Mouse (Mus musculus): ENCODE measurements around the gene Foxk1. TPM values are rescaled to one million over a fixed set of nuclear protein-coding genes. Genes with fewer than 3 reads are reported as not detected.
A peak's percentile ranks its signal among the peaks of the same experiment; 100 is the strongest.

Foxk1 gene
- total and polyA plus RNA-seq, 2 experiments = 3.0 to 7.6 TPM

GRCm38 (mm10) chr5:142461942-142462640 is 60.8 kb downstream of the Foxk1 start:
- DNase-seq (ENCODE audit: extremely low read depth, low read depth, low spot score) = no peak
- H3K27me3 ChIP-seq (ENCODE audit: control insufficient read depth, insufficient read depth, low read length) = no peaks in the 10 kb centered on the region
- no peak overlapping the region for H3K4me3 ChIP-seq (ENCODE audit: insufficient read depth, low read depth, low read length)
- no peak overlapping the region for H3K27ac ChIP-seq (replicated peaks; ENCODE audit: insufficient read depth, low read depth, low read length)
- no peak overlapping the region for H3K9ac ChIP-seq (ENCODE audit: low read depth, low read length)
- H3K79me2 ChIP-seq (ENCODE audit: control insufficient read depth, insufficient read depth, low read length) = no peaks in the 10 kb centered on the region
- peaks cover 10% of the 10 kb centered on the region for H3K4me1 ChIP-seq (ENCODE audit: control insufficient read depth, insufficient read depth, low read length)
- TF ChIP-seq CTCF (IDR thresholded peaks at IDR 0.05; ENCODE audit: low read depth, low read length) = no peak
- TF ChIP-seq POLR2A (IDR thresholded peaks at IDR 0.05; ENCODE audit: extremely low read depth, insufficient read depth, low read length) = no peak
- 96% methylated on average over 7 of the region's 7 CpGs for WGBS
- H3K36me3 ChIP-seq (ENCODE audit: control insufficient read depth, insufficient read depth, low read length) = peaks cover 4% of the 10 kb centered on the region

DNA sequence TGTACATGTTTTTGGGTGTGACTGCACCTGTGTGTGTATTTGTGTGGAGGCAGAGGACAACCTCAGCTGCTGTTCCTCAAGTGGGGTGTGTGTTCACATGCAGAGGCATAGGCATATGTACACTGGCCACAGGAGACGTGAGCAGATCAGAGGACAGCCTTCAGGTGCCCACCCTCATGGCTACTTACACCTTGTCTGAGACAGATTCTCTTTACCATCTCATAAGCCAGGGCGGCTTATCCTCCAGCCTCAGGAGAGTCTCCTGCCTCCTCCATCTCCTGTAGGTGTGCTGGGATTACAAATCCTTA is 61.3 kb downstream of the Foxk1 start:
- H3K4me3 ChIP-seq (ENCODE audit: insufficient read depth, low read depth, low read length) = no peak overlapping the region
- WGBS = 91% methylated on average over 2 of the region's 2 CpGs
- no peak overlapping the region for H3K9ac ChIP-seq (ENCODE audit: low read depth, low read length)
- no peak overlapping the region for H3K27ac ChIP-seq (replicated peaks; ENCODE audit: insufficient read depth, low read depth, low read length)
- H3K27me3 ChIP-seq (ENCODE audit: control insufficient read depth, insufficient read depth, low read length) = no peaks in the 10 kb centered on the region
- no peaks in the 10 kb centered on the region for H3K79me2 ChIP-seq (ENCODE audit: control insufficient read depth, insufficient read depth, low read length)
- TF ChIP-seq POLR2A (IDR thresholded peaks at IDR 0.05; ENCODE audit: extremely low read depth, insufficient read depth, low read length) = no peak
- peaks cover 2% of the 10 kb centered on the region; the same call in 1 of the 2 replicates for H3K36me3 ChIP-seq (ENCODE audit: control insufficient read depth, insufficient read depth, low read length)
- no peak for DNase-seq (ENCODE audit: extremely low read depth, low read depth, low spot score)
- peaks cover 10% of the 10 kb centered on the region for H3K4me1 ChIP-seq (ENCODE audit: control insufficient read depth, insufficient read depth, low read length)

DNA sequence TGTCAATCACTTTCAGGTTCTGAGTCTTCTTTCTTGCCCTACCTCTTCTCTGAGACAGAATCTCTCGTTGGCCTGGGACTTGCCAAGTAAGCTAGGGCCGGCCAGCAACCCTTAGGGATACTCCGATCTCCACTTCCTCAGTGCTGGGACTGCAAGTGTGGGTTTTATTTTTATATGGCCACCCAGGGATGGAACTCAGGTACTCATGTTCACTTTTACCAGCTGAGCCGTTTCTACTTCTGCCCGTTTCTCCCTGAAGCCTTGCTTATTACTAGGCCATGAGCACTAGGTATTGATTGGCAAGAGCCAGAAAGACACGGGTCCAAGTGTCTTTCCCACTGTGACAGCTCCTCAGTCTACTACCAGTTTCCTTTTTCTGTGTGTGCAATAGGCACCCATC is 61.7 kb downstream of the Foxk1 start:
- Histone ChIP-seq H3K27ac (replicated peaks; ENCODE audit: insufficient read depth, low read depth, low read length) (peak overlapping the region; percentile 64), H3K9ac (ENCODE audit: low read depth, low read length) (no peak overlapping the region), H3K36me3 (ENCODE audit: control insufficient read depth, insufficient read depth, low read length) (peaks cover 2% of the 10 kb centered on the region; the same call in 1 of the 2 replicates), H3K4me1 (ENCODE audit: control insufficient read depth, insufficient read depth, low read length) (peaks cover 10% of the 10 kb centered on the region), H3K79me2 (ENCODE audit: control insufficient read depth, insufficient read depth, low read length) (no peaks in the 10 kb centered on the region), H3K27me3 (ENCODE audit: control insufficient read depth, insufficient read depth, low read length) (no peaks in the 10 kb centered on the region), H3K4me3 (ENCODE audit: insufficient read depth, low read depth, low read length) (no peak overlapping the region)
- no peak for DNase-seq (ENCODE audit: extremely low read depth, low read depth, low spot score)
- 75% methylated on average over 6 of the region's 6 CpGs for WGBS
- TF ChIP-seq CTCF (IDR thresholded peaks at IDR 0.05; ENCODE audit: low read depth, low read length) (no peak), POLR2A (IDR thresholded peaks at IDR 0.05; ENCODE audit: extremely low read depth, insufficient read depth, low read length) (no peak)

- Histone ChIP-seq H3K27ac (replicated peaks; ENCODE audit: insufficient read depth, low read depth, low read length) (peak within 1 kb of the TSS; percentile 64), H3K4me1 (ENCODE audit: control insufficient read depth, insufficient read depth, low read length) (peaks cover 10% of the 10 kb centered on the region), H3K9ac (ENCODE audit: low read depth, low read length) (peak within 1 kb of the TSS; percentile 88), H3K27me3 (ENCODE audit: control insufficient read depth, insufficient read depth, low read length) (no peaks in the 10 kb centered on the region), H3K36me3 (ENCODE audit: control insufficient read depth, insufficient read depth, low read length) (peaks cover 2% of the 10 kb centered on the region), H3K79me2 (ENCODE audit: control insufficient read depth, insufficient read depth, low read length) (no peaks in the 10 kb centered on the region), H3K4me3 (ENCODE audit: insufficient read depth, low read depth, low read length) (peak within 1 kb of the TSS; percentile 82)
- WGBS = 1% methylated on average over 60 of the region's 60 CpGs
- no peak for TF ChIP-seq CTCF (IDR thresholded peaks at IDR 0.05; ENCODE audit: low read depth, low read length)
- TF ChIP-seq POLR2A (IDR thresholded peaks at IDR 0.05; ENCODE audit: extremely low read depth, insufficient read depth, low read length) = peak; percentile 70; the same call in 1 of the 2 replicates
- DNase-seq (ENCODE audit: extremely low read depth, low read depth, low spot score) = peak; percentile 93
These were observed 62.5 kb downstream of the Foxk1 start, which contains the start of gene Ap5z1 for GRCm38 (mm10) chr5:142463461-142464454. Ap5z1 (plus strand) TSS chr5:142463944.

DNA sequence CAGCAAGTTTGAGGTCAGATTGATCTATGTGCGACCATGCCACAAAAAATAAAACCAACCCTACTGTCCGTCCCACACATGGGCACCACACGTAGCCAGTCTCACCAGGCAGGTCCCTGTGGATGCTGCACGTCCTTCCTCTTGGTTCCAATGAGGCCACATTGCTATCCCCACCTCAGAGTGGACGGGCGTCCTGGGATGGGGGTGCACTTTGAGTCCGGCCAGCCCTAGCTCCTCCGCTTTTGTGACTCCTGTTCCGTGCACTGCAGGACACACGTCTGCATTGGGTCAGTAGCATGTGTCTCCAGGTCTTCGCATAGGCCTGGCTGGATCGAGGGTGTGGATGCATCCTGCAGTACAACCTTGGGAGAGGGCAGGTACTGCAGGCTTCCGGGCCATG is 67.1 kb downstream of the Foxk1 start:
- Histone ChIP-seq H3K36me3 (ENCODE audit: control insufficient read depth, insufficient read depth, low read length) (peaks cover 8% of the 10 kb centered on the region), H3K4me1 (ENCODE audit: control insufficient read depth, insufficient read depth, low read length) (peaks cover 4% of the 10 kb centered on the region), H3K27me3 (ENCODE audit: control insufficient read depth, insufficient read depth, low read length) (no peaks in the 10 kb centered on the region), H3K9ac (ENCODE audit: low read depth, low read length) (no peak overlapping the region), H3K27ac (replicated peaks; ENCODE audit: insufficient read depth, low read depth, low read length) (no peak overlapping the region), H3K4me3 (ENCODE audit: insufficient read depth, low read depth, low read length) (no peak overlapping the region), H3K79me2 (ENCODE audit: control insufficient read depth, insufficient read depth, low read length) (no peaks in the 10 kb centered on the region)
- TF ChIP-seq POLR2A (IDR thresholded peaks at IDR 0.05; ENCODE audit: extremely low read depth, insufficient read depth, low read length) (no peak), CTCF (IDR thresholded peaks at IDR 0.05; ENCODE audit: low read depth, low read length) (no peak)
- no peak for DNase-seq (ENCODE audit: extremely low read depth, low read depth, low spot score)
- WGBS = 94% methylated on average over 13 of the region's 13 CpGs

Data from liver, adult 2 months (tissue).